Mouse (Mus musculus) cortical plate, adult 2 months (tissue): Measurements from ENCODE around the gene Sh3gl3. TPM values are rescaled to one million over a fixed set of nuclear protein-coding genes. Genes with fewer than 3 reads are reported as not detected.

Source experiments
- H3K27ac ChIP-seq: fragments of 200-500 bp; 2 replicates; pipeline ENCODE4 v1.5.1; 2012; ENCODE audit warnings: low read length, control low read depth, inconsistent platforms; ENCODE audit not compliant: insufficient read depth
- H3K4me1 ChIP-seq: fragments of 200-500 bp; 2 replicates; pipeline ENCODE4 v1.6.1; 2011; ENCODE audit warnings: low read length; ENCODE audit not compliant: control insufficient read depth, insufficient read depth
- H3K4me3 ChIP-seq: fragments of 200-500 bp; 2 replicates; pipeline ENCODE4 v1.5.1; 2011; ENCODE audit warnings: mild to moderate bottlenecking, low read length, control low read depth; ENCODE audit not compliant: insufficient read depth
- CTCF ChIP-seq: fragments of 200-500 bp; IDR thresholded peaks from 2 replicates; pipeline ENCODE4 v1.5.1; 2011; ENCODE audit warnings: mild to moderate bottlenecking, control low read depth, low read length; ENCODE audit not compliant: insufficient read depth; ENCODE audit errors: extremely low read depth
- POLR2A ChIP-seq: fragments of 200-500 bp; IDR thresholded peaks from 2 replicates; pipeline ENCODE4 v1.6.1; 2011; ENCODE audit warnings: mild to moderate bottlenecking, low read length, control low read depth; ENCODE audit not compliant: insufficient read depth; ENCODE audit errors: extremely low read depth
- polyA plus RNA-seq: library from polyadenylated mRNA; depleted of rRNA; stranded (reverse); fragments of >200 nt; gene quantifications from 2 replicates; pipeline ENCODE4 v1.2.3, GENCODE M21; 2012

The Sh3gl3 gene
- polyA plus RNA-seq, 1 experiment, result 62.6 TPM

DNA sequence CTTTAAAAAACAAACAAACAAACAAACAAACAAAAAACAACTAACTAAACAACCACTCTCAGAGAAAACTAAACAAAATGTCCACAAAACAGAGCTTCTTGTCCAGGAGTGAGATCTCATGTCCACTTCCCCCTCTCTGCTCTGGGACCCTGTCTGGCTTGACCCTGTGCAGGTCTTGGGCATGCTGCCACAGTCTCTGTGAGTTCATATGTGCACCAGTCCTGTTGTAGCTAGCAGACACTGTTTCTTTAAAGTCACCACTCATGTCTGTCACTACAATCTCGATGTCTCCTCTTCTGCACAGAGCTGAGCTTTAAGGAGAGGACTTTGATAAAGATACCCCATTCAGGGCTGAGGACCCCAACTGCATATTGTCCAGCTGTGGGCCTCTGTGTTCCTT lies 153.0 kb downstream of the Sh3gl3 start:
- H3K4me1 ChIP-seq, result no peaks in the 10 kb centered on the region
- H3K27ac ChIP-seq, result no peak overlapping the region
- TF ChIP-seq POLR2A, result no peak
- TF ChIP-seq CTCF, result no peak
- no peak overlapping the region for H3K4me3 ChIP-seq

- Histone ChIP-seq H3K4me3 (no peak overlapping the region), H3K4me1 (no peaks in the 10 kb centered on the region), H3K27ac (no peak overlapping the region)
- TF ChIP-seq POLR2A (no peak), CTCF (no peak)
These were observed 153.6 kb downstream of the Sh3gl3 start for GRCm38 (mm10) chr7:82327201-82327600.

DNA sequence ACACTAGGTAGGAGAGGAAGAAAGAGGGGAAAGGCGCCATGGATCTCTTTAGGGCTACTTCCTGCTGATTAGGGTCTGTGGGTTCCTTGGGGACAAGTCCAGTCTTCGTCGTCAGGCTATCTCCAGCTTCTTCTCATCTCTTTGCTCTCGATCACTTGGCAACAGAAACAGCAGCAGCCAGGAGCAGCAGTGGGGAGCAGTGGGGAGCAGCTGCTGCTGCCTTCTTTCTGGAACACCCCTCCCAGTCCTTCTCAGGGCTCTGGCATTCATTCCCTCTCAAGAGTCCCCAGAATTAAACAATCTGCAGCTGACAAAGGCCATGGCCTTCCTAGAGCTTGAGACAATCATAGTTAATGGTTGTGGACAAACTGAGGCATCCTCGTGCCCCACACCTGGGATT lies 154.2 kb downstream of the Sh3gl3 start:
- H3K27ac ChIP-seq, result no peak overlapping the region
- no peak overlapping the region for H3K4me3 ChIP-seq
- no peaks in the 10 kb centered on the region for H3K4me1 ChIP-seq
- TF ChIP-seq CTCF (no peak), POLR2A (no peak)

DNA sequence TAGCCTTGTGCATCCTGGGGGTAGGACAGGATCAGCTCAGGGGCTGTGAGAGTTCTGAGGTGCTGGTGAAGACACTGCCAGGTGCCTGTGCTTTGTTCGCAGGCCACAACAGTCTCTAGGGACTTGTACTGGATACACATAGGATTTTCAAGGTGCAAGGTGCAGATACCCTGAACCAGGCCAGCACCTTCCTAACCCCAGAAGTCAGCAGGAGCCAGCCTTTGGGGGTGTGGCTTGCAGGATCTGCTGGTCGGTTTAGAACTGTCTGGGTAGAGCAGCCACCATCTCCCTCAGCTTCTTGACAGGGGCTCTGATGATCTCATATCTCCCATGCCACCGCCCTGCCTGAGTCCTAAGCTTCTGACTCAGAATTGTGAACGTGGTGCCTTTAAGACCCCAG lies 156.2 kb downstream of the Sh3gl3 start:
- H3K4me3 ChIP-seq, result no peak overlapping the region
- H3K4me1 ChIP-seq, result no peaks in the 10 kb centered on the region

GRCm38 (mm10) chr7:82330860-82331259 lies 157.2 kb downstream of the Sh3gl3 start:
- H3K4me3 ChIP-seq, result no peak overlapping the region
- no peak overlapping the region for H3K27ac ChIP-seq
- TF ChIP-seq CTCF, result no peak
- no peak for TF ChIP-seq POLR2A
- no peaks in the 10 kb centered on the region for H3K4me1 ChIP-seq

More for the DNA sequence above, 156.2 kb downstream of the Sh3gl3 start:
- TF ChIP-seq CTCF (no peak), POLR2A (no peak)
- H3K27ac ChIP-seq, result no peak overlapping the region

- Histone ChIP-seq H3K4me3 (no peak overlapping the region), H3K4me1 (no peaks in the 10 kb centered on the region), H3K27ac (no peak overlapping the region)
- TF ChIP-seq CTCF, result no peak
- TF ChIP-seq POLR2A, result no peak
These were observed 160.4 kb downstream of the Sh3gl3 start for GRCm38 (mm10) chr7:82334000-82334399.

GRCm38 (mm10) chr7:82335211-82336121 lies 161.8 kb downstream of the Sh3gl3 start, which contains the start of gene Adamtsl3:
TSS of gene Adamtsl3 (plus strand) at chr7:82335694.
- no peak for TF ChIP-seq CTCF
- TF ChIP-seq POLR2A, result no peak
- Histone ChIP-seq H3K4me1 (no peaks in the 10 kb centered on the region), H3K4me3 (0 out of 2 replicates have a peak within 1 kb of the TSS, but pooled peaks have one; percentile 15)

GRCm38 (mm10) chr7:82336132-82336531 lies 162.5 kb downstream of the Sh3gl3 start:
- Histone ChIP-seq H3K27ac (no peak overlapping the region), H3K4me1 (no peaks in the 10 kb centered on the region), H3K4me3 (0 out of 2 replicates have a peak overlapping the region, but pooled peaks have one; percentile 15)
- TF ChIP-seq POLR2A (no peak), CTCF (no peak)

More at GRCm38 (mm10) chr7:82335211-82336121, 161.8 kb downstream of the Sh3gl3 start, which contains the start of gene Adamtsl3:
- no peak within 1 kb of the TSS for H3K27ac ChIP-seq

- Histone ChIP-seq H3K4me1 (no peaks in the 10 kb centered on the region), H3K4me3 (no peak overlapping the region), H3K27ac (no peak overlapping the region)
- no peak for TF ChIP-seq CTCF
- TF ChIP-seq POLR2A, result no peak
These were observed 164.5 kb downstream of the Sh3gl3 start for GRCm38 (mm10) chr7:82338121-82338520.

DNA sequence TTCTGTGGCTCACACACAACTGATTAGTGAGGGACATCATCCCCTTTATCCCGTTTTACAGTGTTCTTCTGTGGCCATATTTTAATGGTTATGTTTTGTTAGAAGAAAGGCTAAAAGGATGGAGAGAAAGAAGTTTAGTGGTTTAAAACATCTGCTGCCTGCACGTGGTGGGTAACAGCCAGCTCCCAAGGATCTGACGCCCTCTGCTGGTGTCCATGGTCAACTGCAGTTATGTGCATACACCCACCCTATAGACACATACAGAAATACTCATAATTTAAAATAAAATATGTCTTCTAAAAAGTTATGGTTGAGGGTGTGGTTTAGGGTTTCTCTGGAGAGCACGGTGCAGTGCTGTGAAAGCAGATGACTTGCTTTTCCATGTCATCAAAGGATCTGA lies 164.9 kb downstream of the Sh3gl3 start:
- TF ChIP-seq POLR2A, result no peak
- TF ChIP-seq CTCF, result no peak
- no peaks in the 10 kb centered on the region for H3K4me1 ChIP-seq
- no peak overlapping the region for H3K27ac ChIP-seq
- no peak overlapping the region for H3K4me3 ChIP-seq
